Mouse (Mus musculus) lung, postnatal 0 days (tissue): ENCODE data around the gene Cep250.
A peak's percentile ranks its signal among the peaks of the same experiment; 100 is the strongest.

Experiments
- CTCF ChIP-seq: IDR thresholded peaks from 2 replicates; pipeline ENCODE4 v1.5.1; 2016; ENCODE audit warnings: antibody characterized with exemption, mild to moderate bottlenecking
- EP300 ChIP-seq: IDR thresholded peaks from 2 replicates; pipeline ENCODE4 v1.6.1; 2016; ENCODE audit warnings: antibody characterized with exemption, mild to moderate bottlenecking, control low read depth

- TF ChIP-seq CTCF (peak; percentile 78), EP300 (no peak)
These were observed 4.3 kb upstream of the Cep250 start for GRCm38 (mm10) chr2:155952006-155952405.
